Mouse (Mus musculus): ENCODE data around the gene Olfr1463. TPM values are rescaled to one million over a fixed set of nuclear protein-coding genes. Genes with fewer than 3 reads are reported as not detected.

Gene Olfr1463
- total RNA-seq (2023; ENCODE audit: inconsistent age) = not detected in 4 replicates

DNA sequence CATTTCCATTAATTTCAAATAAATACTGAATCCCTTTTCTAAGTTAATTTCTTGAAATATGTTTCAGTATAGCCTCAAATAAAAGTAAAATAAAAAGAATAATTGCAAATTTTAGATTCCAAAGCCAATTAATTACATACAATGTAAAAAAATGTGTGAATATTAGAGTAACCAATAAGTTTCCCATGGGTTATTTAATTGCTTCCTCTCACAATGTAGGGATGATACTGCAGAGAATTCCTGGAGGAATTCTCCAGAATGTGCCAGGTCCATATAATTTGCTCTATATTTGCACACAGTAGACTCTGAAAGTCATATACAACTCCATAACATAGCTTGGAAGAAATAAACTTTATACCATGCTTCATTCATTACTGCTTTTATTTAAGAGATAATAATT lies at the start of gene Olfr1463:
TSS of gene Olfr1463 (plus strand) at position 301 of the 400 bp plus-strand sequence.

DNA sequence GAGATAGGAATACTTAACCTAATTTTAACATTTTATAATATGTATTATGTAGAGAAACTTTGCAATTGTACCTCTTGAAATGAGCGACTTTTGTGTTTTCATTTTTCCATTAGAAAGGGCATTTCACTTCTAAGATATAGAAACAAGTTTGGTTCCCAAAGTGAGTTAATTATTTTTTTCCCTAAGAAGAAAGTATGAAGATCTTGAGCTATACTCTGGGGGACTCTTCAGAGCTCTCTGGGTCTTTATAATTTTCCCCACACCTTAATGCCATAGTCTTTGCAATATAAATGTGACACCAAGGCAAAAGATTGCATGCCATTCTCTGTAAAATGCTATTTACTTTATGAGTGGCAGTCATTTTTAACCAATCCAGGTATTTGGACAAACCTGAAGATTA lies 45.7 kb upstream of the Olfr1463 start, which contains the start of gene Olfr1462:
TSS of gene Olfr1462 (plus strand) at position 301 of the 400 bp plus-strand sequence.

Other genes with a start within 250 kb of the Olfr1463 start
- not detected in 4 replicates for gene Olfr1451, start 236.3 kb upstream of the Olfr1463 start, total RNA-seq (2023; ENCODE audit: inconsistent age)
- not detected in 4 replicates for gene Olfr1453, start 203.0 kb upstream of the Olfr1463 start, total RNA-seq (2023; ENCODE audit: inconsistent age)
- not detected in 4 replicates for gene Olfr1454, start 170.7 kb upstream of the Olfr1463 start, total RNA-seq (2023; ENCODE audit: inconsistent age)
- gene Olfr1457, start 133.4 kb upstream of the Olfr1463 start, total RNA-seq (2023; ENCODE audit: inconsistent age) = not detected in 4 replicates
- gene Olfr1458, start 124.6 kb upstream of the Olfr1463 start, total RNA-seq (2023; ENCODE audit: inconsistent age) = not detected in 4 replicates
- gene Olfr1459, start 81.8 kb upstream of the Olfr1463 start, total RNA-seq (2023; ENCODE audit: inconsistent age) = 0.09 TPM in 2 of 4 replicates, not detected in the others
- gene Olfr1461, start 68.3 kb upstream of the Olfr1463 start, total RNA-seq (2023; ENCODE audit: inconsistent age) = not detected in 4 replicates
- not detected in 4 replicates for gene Olfr1462, start 45.6 kb upstream of the Olfr1463 start, total RNA-seq (2023; ENCODE audit: inconsistent age)
- gene Olfr1465, start 84.2 kb downstream of the Olfr1463 start, total RNA-seq (2023; ENCODE audit: inconsistent age) = not detected in 4 replicates
- gene Olfr1466, start 107.5 kb downstream of the Olfr1463 start, total RNA-seq (2023; ENCODE audit: inconsistent age) = not detected in 4 replicates
- gene Olfr1467, start 130.9 kb downstream of the Olfr1463 start, total RNA-seq (2023; ENCODE audit: inconsistent age) = not detected in 4 replicates
- gene Olfr1469, start 176.5 kb downstream of the Olfr1463 start, total RNA-seq (2023; ENCODE audit: inconsistent age) = not detected in 4 replicates
- gene Olfr1471, start 212.1 kb downstream of the Olfr1463 start, total RNA-seq (2023; ENCODE audit: inconsistent age) = not detected in 4 replicates
- gene Olfr1472, start 224.8 kb downstream of the Olfr1463 start, total RNA-seq (2023; ENCODE audit: inconsistent age) = not detected in 4 replicates
- gene Olfr1474, start 238.2 kb downstream of the Olfr1463 start, total RNA-seq (2023; ENCODE audit: inconsistent age) = not detected in 4 replicates
- not detected in 4 replicates for gene Olfr1475, start 248.9 kb downstream of the Olfr1463 start, total RNA-seq (2023; ENCODE audit: inconsistent age)